Mouse (Mus musculus): ENCODE measurements around the gene Pdxk. TPM values are rescaled to one million over a fixed set of nuclear protein-coding genes. Genes with fewer than 3 reads are reported as not detected.

The Pdxk gene
- total RNA-seq, 1 experiment from 2014 or later, result 24.1 TPM

Small RNA genes within 50 kb of the gene (microRNA-seq; reads per million reads assigned to microRNA genes)
- gene Mir6410 (0 reads per million in 2 experiments), gene Mir6907 (0 reads per million in 2 experiments), gene Mir6908 (0.34 to 0.36 reads per million in 2 experiments)

Other genes with a start within 250 kb of the Pdxk start
- gene Trappc10, start 220.3 kb downstream of the Pdxk start, total RNA-seq (2021), result 53.0 and 56.6 TPM in 2 replicates
- 334 and 362 TPM in 2 replicates for gene Agpat3, start 112.5 kb downstream of the Pdxk start, total RNA-seq (2021)
- gene Rrp1, start 51.9 kb downstream of the Pdxk start, total RNA-seq (2021), result 228 and 255 TPM in 2 replicates
- 257 and 265 TPM in 2 replicates for gene Cstb, start 39.3 kb downstream of the Pdxk start, total RNA-seq (2021)
- not detected in 2 replicates for gene Olfr1358, start 52.5 kb upstream of the Pdxk start, total RNA-seq (2021)
- 50.5 and 51.8 TPM in 2 replicates for gene Ilvbl, start 109.4 kb upstream of the Pdxk start, total RNA-seq (2021)
- 42.4 and 46.9 TPM in 2 replicates for gene Syde1, start 127.0 kb upstream of the Pdxk start, total RNA-seq (2021)
- gene Olfr1357, start 153.1 kb upstream of the Pdxk start, total RNA-seq (2021), result not detected in 2 replicates